Mouse (Mus musculus): ENCODE measurements around the gene Vac14.
"Not testable (repeated sequence)": the region's sequence is repeated elsewhere in the genome, so short reads cannot be mapped to it uniquely, and the experiment has no call there.

Gene Vac14

DNA sequence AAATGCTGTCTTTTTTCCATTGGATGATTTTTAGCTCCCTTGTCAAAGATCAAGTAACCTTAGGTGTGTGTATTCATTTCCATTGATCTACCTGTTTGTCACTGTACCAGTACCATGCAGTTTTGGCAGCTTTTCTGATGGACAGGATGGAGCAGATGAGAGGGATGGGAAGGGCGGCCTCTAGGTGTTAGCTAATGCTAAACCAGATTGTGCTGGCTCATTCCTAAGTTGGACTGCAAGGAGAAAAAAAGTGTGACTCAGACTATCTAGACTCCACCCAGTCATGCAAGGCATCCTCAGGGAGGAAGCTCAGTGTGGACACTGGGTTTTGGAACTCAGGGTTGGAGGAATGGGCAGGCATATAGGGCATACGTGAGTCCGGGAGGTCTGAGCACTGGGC lies 30.2 kb downstream of the Vac14 start:
- DNase-seq (ENCODE audit: low read depth, low spot score) = no peak

DNA sequence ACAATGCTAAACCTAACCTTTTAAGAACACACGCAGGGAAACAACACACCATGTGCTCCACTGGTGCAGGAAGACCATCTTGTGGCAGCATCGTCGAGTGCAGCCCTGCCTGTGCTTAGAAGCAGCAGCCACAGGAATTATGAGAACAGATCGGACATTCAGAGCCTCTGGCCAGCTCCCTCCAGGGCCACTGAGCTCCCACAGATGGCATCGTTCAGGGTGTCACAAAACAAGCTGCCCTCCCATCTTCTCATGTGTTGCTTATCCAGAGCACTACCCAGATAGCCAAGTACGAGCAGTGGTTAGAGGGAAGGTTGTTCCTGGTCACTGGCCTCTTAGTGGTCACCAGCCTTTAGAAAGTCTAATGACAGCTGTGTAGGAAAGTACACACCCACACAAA lies 30.9 kb downstream of the Vac14 start:
- DNase-seq (ENCODE audit: low read depth, low spot score) = no peak

DNA sequence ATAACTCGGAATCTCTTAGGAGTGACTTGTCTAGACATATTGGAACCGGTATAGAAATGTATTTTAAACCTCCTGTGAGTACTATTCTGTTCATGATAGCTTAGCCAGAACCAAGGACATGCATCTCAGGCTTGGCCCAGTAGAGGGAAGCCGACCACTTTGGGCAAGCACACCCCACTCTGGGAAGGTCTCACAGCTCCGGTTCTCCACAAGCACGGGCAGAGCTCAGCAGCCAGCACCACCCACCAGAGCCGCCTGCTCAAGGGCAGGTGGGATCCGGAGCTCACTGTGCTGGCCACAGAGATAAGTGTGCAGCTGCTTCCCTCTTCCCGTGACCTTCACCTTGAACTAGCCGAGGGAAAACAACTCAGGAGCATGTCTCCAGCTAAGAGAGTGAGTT lies 32.5 kb downstream of the Vac14 start:
- no peak for DNase-seq (ENCODE audit: low read depth, low spot score)

DNA sequence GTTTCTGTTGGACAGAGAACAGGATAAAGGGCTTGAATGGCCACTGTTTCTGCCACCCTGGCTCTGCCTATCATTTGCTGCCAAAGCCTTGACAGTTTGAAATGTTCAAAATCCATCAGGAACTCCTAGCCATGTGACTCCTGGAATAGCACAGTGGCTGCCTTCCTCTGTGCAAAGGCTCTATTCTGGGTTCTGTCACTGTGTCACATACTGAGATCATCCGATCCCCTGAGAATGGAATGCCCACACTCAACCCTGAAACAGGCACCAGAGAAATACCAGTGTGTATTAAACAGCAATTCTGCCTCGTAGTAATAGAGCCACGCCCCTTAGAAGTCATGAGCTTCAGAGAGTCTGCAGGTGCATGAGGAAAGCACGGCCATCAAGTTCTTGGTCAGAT lies 33.5 kb downstream of the Vac14 start:
- DNase-seq (ENCODE audit: low read depth, low spot score) = no peak

DNA sequence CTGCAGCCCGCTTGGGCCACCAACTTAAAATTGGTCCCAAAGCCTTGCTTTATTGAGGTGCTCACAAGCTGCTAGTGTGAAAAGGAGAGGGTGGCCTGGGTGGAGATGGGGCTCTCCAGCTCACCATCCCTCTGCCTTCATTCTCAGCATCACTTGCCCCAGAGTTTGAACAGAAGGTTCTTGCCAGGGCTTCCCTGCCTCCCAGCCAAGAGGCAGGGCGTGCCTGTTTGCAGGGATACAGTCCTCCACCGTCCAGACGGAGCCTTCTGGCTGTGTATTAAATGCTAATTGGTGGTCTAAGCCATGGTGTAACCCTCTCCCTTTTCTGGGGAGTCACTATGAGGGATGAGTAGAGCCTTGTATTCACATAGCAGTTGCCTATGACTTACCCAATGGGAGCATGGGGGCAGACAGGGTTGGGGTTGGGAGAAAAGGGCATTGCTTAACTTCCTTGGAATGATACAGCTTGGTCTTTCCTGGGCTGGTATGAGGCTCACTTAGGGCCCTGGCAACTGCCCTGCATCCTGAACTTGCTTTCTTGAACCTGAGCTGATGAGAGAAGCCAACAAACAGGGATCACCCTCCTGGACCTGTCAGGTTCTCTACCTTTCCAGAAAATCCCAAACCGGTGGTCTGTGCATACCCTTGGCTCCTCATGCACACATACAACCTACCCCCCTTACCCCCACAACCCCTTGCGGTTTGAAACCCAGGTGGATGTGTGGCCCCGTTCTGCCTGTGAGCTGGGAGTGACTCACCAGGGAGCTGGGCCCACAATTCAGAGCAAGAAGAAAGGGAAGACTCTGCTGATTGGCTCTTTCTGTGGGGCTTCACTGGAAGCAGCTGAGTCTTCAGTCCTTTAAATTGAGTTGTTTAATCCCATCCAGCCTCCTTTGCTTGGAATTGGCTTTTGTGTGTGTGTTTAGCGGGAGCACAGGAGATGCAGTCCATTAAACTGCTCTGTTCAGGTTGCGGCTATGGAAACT lies 36.0 kb downstream of the Vac14 start:
- DNase-seq (ENCODE audit: low read depth, low spot score) = no peak

DNA sequence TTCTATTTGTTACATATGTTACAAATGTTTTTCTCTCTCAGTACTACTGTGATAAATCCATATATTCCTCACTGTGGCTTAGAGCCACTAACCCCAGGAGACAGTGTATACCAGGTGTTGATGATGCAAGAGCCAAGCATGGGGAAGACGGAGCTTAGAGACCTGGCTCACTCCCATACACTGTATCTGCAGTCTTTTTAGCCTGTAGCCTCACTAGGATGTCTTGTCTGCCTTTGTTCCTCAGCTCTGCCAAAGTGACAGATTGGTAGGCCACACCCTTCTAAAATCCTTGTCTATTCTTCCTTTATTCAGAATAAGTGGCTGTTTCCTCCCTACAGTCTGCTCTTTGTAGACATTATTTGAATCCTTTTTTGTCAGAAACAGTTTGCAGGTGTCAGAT lies 37.4 kb downstream of the Vac14 start:
- no peak for DNase-seq (ENCODE audit: low read depth, low spot score)

DNA sequence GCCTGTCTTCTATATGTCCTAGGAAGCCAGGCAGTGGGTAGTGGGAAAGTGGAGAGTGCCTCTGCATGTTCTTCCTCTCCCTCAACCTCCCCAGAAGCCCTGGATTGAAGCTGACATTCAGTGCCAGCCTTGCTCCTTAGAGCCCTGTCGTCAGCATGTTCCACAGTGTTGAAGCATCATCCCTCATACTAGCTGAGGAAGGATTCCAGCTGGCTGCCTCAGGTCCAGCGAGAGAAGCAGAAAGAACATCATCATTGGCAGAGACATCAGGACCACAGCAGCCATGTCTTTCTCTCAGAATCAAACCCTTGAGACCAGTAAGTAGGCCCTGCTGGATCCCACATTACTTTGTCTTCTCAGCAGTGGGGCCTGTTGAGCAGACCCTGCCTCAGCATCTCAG lies 39.3 kb downstream of the Vac14 start:
- DNase-seq (ENCODE audit: low read depth, low spot score) = no peak

DNA sequence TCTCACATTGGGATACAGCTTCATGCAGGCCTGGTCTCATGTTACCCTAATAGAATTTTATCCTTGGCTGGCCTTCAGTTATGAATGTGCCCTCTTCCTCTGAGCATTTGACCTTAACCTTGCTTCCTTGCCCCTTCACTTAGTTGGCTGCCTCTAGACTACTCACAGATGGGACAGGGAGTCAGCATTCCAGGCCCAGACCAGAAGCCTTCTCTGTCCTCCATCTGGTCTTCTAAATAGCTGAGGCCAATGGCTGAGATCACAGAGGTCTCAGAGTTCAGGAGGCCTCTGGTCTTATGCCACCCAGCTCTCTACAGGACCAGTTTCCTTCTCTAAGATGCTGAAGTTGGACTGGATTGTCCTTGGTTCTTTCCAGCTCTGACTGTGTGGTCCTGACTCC lies 41.7 kb downstream of the Vac14 start:
- DNase-seq (ENCODE audit: low read depth, low spot score) = no peak

DNA sequence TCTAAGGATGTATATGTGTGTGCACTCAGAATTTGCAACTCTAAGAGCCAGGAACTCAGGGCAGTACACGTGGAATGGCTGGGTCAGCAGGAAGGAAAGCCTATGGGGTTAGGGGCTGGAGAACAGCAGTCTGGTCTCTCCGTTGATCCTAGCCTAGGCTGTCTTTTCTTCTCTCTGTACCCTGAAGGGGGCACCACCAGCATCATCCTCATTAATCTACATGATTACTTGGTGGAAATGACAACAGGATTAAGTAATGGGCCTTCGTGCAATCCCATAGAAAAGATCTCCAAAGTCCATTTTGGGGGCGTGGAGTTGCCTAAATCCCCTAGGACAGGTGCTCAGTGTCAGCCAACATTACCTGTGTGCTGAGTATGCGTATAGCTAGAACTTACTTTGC lies 44.2 kb downstream of the Vac14 start:
- no peak for DNase-seq (ENCODE audit: low read depth, low spot score)

DNA sequence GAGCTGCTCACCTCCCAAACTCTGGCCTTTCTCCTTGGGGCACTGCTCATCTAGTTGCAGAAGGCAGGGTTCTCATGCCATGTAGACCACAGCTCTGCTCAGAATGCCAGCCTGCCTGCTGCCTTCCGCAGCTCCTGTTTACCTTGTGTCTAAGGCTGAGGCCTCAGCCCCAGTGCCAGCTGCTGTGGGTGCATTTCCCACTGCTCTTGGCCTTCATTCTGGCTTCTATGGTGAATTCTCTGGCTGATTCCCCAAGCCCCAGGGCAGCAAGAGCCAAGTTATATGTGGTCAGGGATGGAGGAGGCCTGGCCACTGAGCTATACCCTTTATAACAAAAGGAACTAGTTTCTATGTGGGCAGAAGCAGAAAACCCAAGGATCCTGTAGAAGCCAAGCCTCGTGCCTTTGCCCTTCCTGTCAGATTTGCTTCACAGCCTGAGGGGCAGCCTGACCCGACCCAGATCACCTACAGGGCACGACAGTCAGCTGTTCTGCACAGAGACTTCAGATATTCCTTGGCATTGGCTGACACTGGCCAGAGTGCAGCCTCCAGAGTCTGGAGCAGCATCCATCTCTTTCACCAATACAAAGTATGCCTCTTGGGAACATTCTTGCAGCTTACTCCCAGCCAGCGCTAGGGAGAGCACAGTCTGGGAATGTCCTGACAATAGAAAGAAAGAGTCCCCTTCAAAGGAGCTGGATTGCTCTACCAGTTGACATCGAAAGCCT lies 44.8 kb downstream of the Vac14 start:
- no peak for DNase-seq (ENCODE audit: low read depth, low spot score)

DNA sequence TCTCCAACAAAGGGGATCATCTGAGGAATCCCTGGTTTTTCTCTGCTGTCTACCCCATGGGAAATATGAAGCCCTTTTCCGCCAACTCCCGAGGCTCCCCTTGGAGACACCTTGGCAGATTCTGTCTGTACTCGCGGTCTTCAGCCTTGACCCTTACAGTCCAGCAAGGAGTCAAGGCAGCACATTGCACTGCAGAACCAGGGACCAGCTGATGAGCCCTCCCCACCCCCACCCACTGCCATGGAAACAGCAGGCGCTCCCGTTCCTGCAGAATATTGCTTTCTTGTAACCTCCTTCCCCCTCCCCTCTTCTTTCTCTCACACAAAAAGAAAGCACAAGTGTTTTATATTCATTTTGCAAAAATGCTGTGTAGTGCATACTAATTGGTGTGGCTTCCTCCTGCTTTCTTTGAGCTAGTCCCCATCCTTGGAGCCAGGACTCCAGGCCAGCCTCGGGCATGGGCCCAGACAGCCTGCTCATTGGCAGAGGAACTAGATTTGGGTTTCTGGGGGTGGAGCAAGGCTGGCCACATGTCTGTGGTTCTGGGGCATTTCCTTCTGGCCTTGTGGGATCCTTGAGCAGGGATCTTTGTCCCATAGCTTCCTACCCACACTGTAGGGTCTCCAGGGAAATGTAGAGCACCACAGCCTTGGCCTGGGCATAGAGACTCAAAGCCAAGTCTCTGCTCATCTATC lies 46.0 kb downstream of the Vac14 start:
- no peak for DNase-seq (ENCODE audit: low read depth, low spot score)

DNA sequence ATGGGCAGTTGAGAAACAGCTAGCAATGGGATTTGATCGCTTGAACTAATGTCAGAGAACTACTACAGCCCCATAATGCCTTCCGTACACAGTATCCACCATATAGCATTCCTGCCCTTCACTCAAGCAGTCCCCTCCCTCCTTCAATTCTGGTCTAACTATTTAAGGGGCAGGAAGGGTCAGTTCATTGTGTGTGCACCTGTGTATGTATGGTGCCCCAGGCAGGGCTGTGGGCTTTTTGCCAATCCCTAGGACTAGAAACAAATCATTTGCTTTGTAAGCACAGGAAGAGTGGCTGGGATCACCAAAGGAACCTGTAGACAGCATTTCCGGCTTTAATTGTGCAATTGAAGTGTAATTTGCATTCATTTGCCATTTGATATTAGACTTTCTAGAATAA lies 46.6 kb downstream of the Vac14 start:
- no peak for DNase-seq (ENCODE audit: low read depth, low spot score)

DNA sequence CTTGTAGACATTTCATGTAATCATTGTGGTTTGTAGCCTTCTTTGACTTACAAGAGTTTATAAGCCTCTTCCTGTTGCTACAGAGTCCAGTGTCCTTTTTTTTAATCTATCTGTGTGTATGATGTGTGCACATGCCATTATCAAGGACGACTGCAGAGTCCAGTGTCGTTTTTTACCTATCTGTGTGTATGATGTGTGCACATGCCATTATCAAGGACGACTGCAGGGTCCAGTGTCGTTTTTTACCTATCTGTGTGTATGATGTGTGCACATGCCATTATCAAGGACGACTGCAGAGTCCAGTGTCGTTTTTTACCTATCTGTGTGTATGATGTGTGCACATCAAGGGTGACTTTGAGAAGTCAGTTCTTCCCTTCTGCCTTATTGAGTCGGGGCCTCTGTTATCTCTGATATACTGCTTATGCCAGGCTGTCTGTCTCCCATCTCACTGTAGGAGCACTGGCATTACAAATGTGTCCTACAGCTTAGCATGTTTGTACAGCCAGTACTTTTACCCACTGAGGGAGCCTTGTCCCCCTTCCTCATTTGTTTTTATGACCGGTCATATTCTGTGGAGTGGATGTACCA lies 49.3 kb downstream of the Vac14 start:
- DNase-seq (ENCODE audit: low read depth, low spot score) = not testable (repeated sequence)

DNA sequence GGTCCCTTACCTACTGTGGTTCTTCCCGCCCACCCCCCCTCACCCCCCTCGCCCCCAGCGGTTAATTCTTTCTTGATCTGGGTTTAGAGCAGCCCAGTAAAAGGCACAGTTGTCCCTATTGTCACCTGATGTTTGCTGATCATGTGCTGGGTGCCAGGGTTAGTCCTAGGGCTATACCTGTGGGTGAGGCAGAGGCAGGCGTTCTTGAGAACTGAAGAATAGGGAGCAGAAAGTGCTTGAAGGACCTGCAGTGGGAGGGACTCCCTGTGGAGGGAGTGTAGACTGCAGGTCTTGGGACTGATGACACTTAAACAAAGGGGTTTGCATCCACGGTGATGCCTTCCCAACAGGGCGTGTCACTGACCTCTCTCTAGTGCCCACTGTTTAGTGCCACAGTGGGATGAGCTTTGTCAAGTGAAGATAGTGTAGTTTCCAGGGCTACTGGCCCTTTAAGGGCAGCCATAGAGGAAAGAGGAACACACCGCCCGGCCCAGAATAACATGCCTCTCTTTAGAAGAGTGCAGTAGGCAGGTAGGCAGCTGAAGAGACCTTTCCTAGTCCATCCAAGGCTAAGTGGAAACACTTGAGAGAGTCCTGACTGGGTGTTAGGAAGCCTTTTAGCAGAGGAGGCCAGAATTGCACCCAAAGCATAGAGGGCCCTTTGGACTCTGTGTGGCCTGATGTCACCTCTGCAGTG lies 51.7 kb downstream of the Vac14 start:
- DNase-seq (ENCODE audit: low read depth, low spot score) = no peak

DNA sequence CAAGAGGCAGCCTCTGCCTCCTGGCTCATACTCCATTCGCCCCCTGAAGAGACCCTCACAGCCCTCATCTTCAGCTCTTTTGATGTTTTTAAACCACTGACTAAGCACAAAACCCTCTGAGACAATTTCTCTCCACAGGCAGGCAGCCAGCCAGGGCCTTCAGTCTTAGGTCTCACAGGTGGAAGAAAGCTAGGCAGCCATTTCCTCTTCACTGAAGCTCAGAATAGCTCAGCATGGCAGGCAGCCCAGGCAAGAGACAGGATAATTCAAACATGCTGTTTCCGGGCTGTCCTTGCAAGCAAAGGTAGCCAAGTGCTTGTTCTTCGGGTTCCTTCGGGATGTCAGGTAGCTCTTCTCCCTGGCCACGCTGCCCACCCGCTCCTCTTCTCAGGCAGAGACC lies 52.9 kb downstream of the Vac14 start:
- peak; percentile 54 for DNase-seq (ENCODE audit: low read depth, low spot score)

DNA sequence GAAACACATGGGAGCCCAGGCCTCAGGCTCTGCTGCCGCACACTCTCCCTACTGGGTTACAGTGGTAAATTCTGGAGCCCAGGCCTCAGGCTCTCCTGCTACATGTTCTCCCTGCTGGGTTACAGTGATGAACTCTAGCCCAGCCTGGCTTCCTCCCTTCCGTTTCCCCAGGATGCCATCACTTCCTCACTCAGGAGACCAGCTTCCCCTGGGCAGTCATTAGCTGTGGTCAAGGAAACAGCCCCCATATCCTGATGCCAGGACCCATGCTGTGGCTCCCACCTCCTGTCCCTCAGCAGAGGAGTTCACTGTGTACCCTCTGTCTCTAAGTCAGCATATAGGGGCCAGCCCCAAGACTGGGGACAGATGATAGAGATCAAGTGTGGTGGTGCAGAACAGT lies 53.7 kb downstream of the Vac14 start:
- DNase-seq (ENCODE audit: low read depth, low spot score) = no peak

DNA sequence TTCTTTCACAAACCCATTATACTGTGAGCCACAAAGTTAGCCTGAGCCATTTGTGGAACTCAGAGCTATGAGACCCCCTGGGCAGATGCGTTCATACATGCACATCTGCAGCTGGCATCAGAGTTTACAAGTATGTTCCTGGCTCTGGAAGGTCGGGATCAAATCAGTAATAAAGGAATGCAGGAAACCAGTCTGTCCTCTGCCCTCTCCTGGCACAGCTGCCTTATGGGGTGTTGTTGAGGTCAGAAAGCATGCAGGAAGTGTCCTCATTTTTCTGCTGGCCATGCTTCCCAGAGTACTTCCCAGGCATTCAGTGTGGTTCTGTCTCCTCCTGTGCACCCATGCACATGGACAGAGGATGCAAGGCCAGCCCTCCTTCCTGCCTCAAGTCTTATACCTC lies 54.8 kb downstream of the Vac14 start:
- no peak for DNase-seq (ENCODE audit: low read depth, low spot score)

DNA sequence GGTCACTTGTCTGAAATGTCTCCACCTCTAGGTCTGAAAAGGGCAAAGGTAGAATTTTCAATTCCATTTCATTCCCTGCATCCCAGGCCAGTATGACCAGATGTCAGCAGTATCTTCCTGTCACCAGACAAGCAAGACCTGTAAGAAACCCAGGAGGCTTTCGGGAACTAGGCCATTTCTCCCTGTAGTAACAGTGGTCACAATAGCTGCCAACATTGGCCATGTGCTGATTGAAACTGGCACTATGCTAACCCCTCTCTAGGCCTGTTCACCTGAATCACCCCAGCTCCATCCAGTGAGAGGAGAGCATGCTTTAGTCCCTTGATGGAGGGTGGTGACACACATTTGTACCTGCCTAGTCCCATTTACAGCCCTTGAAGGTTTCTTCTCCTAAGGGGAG lies 56.2 kb downstream of the Vac14 start:
- DNase-seq (ENCODE audit: low read depth, low spot score) = no peak

DNA sequence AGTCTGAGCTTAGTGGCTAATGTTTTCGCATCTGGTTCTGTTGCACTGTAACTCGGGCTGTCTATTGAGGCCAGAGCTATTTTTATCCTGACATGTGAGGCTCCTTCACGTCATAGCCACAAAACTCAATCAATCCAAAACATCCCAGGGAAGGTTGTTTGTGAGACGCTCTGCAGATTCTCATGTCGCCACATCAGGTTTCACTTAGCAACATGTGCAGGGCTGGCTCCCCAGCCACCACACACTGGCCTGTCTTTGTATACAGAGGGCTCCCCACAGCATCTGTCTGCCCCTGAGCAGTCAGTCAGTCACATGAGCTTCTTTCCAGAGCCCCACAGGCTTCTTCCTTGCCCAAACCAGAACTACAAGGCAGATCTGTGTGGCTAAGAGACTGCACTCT lies 58.3 kb downstream of the Vac14 start:
- DNase-seq (ENCODE audit: low read depth, low spot score) = no peak

DNA sequence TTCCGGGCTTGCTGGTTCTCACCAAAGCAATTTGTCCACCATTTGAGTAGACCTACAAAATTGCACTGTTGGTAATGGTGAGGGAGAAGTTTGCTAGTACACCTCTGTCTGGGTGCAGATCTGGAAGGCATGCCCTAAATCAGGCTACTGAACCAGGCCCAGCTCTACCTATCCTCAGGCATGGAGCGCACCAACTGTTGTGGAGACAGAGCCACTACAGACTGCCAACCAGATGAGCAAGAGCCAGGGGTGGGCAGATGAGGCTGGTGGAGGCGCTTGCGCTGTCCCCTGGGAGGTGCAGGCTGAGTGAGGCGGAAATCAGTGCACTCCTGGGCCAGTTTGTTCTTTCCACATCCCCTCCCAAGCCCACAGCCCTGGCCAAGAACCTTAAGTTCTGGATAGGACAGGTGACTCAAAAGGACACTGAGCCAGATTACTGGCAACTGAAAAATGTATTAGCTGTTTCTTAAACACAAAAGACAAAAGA lies 58.8 kb downstream of the Vac14 start:
- no peak for DNase-seq (ENCODE audit: low read depth, low spot score)

DNA sequence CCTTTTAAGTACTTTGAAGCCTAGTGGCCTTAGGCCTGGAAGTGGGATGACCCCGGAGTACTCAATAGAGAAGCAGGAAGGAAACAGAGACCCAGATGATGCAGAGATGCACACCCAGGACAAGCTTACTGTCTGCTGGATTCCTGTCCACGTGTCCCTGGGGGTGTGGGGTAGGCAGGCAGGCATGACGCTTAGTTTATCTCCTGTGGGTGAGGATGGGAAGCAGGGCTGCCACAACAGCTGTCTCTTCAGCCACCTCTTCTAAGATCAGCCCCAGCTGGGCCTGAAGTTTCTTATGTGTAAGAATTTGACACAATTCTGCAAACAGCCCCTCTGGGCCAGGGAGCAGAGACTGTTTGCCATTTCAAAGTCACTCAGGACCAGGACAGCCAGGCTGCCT lies 60.6 kb downstream of the Vac14 start:
- DNase-seq (ENCODE audit: low read depth, low spot score) = no peak

Data from telencephalon, adult 2 months (tissue).